Mouse (Mus musculus) heart, adult 2 months (tissue): Measurements from ENCODE around the gene Rfx5.

Experiments used
- CTCF ChIP-seq: fragments of 200-600 bp; IDR thresholded peaks from 2 replicates; pipeline ENCODE4 v1.8.1; 2022; ENCODE audit warnings: antibody characterized with exemption, mild to moderate bottlenecking, moderate library complexity
- POLR2A ChIP-seq: fragments of 200-500 bp; IDR thresholded peaks from 2 replicates; pipeline ENCODE4 v1.6.1; 2011; ENCODE audit warnings: mild to moderate bottlenecking, low read depth, low read length, control low read depth; ENCODE audit not compliant: insufficient read depth

- TF ChIP-seq CTCF (no peak), POLR2A (no peak)
Measured at GRCm38 (mm10) chr3:94913801-94914200, 40.1 kb upstream of the Rfx5 start.
